Mouse (Mus musculus): ENCODE measurements around the gene Hyal2. TPM values are rescaled to one million over a fixed set of nuclear protein-coding genes. Genes with fewer than 3 reads are reported as not detected.
"Not testable (repeated sequence)": the region's sequence is repeated elsewhere in the genome, so short reads cannot be mapped to it uniquely, and the experiment has no call there.

The Hyal2 gene
- total RNA-seq, 2 experiments from 2014 or later, result 39.4 to 47.2 TPM

DNA sequence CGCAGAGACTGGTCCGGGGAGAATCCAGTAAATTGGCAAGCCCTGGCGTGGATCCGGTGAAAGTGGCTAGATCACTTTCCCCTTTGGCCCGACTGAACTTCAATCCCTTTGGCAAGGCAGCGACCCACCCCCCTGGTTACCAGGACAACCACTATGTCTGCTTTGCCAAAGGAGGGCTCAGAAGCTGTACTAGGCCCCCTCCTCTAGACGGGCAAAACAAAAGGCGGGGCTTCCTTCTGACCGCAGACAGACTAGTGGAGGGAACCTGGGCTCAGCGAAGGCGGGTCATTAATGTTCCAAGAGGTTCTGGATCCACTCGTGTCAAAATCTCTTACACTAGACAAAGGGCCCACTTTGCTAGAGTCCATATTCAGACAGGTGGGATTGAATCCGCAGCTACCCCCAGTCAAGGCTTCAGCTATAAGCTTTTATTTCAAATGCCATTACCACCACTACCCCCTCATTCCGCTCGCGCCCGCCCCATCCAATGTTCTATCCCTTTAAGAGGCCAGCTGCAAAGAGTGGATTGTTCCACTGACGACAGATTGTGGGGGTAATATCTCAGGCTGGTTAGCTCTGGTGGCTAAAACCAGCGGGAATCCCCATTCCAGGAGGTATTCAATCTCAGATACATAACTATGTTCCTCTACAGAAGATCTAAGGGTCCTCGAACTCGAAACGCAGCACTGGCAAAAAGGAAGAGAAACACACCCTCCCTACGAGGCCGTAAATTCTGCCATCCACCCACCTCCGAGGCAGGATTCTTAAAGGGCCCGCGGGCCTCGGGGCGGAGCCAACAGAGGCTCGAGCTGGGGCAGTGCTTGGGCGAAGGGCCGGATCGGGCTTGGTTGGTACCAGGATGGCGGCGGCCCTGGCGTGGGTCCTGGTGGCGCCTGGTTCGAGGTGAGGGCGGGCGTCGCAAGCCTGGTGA lies 851 bp downstream of the Hyal2 start:
- peak in 1 of 2 experiments; percentile 75 for DNase-seq (ENCODE audit: low spot score in 2 of 2)

DNA sequence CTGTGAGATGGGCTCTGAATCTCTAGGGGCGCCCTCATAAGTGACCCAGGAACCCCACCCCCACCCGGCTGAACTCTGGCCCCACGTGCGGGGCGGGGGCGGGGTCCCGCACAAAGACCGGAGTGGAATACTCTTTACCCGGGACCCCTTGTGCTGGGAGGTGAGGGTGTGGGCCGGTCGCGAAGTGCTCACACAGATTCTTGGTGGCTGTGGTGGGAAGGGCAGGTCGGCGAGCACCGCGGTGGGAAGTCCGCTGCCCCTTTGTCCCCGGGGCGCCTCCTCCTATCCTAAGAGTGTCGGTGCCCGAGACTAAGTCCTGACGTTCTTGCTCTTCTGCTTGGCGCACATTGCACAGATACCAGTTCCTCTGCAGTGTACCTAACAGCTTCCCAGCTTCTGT lies 1.5 kb downstream of the Hyal2 start:
- DNase-seq (ENCODE audit: low spot score in 2 of 2), result no peak

DNA sequence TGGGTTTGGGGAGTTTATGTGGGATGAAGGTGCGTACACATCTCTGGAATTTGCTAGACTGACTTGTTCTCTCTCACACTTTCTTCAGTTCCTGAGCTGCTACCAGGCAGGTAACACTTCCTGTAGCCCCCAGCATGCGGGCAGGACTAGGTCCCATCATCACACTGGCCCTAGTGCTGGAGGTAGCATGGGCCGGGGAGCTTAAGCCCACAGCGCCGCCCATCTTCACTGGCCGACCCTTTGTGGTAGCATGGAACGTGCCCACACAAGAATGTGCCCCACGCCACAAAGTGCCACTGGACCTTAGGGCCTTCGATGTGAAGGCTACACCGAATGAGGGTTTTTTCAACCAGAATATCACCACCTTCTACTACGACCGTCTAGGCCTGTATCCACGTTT lies 2.3 kb downstream of the Hyal2 start:
- DNase-seq (ENCODE audit: low spot score in 2 of 2), result no peak

DNA sequence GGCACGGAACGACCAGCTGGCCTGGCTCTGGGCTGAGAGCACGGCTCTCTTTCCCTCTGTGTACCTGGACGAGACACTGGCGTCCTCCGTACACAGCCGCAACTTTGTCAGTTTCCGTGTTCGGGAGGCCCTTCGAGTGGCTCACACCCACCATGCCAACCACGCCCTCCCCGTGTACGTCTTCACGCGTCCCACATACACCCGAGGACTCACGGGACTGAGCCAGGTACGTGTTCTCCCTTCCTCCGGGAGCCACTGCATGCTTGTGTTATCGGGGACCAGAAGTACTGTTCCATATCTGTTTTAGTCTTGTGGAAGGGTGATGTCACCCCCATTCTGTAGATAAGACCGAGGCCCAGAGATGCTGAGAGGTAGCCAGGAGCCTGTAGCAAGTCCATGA lies 3.1 kb downstream of the Hyal2 start:
- no peak for DNase-seq (ENCODE audit: low spot score in 2 of 2)

DNA sequence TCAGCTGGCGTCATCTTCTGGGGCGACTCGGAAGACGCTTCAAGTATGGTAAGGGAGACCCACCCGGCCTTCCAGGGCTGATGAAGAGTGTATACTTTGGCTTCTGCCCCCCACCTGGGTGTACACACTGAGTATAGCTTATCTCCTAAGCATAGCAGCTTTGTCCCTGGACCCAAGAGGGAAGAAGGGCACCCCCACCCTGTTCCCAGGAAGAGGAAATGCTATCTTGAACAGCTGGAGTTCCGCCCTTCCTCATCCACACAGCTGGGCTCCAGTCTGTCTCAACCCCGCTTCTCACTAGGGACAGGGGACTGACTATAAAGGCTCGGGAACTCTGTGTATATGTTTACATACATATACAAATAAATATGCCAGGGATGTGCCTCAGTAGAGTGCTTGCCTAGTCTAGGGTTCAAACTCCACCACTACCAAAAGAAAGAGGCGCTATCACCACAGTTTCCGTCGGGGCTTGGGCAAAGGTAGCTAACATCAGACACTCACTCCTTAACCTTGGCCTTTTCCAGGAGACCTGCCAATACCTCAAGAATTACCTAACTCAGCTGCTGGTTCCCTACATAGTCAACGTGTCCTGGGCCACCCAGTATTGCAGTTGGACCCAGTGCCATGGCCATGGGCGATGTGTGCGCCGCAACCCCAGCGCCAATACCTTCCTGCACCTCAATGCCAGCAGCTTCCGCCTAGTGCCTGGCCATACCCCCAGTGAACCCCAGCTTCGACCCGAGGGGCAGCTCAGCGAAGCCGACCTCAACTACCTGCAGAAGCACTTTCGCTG lies 4.0 kb downstream of the Hyal2 start:
- DNase-seq (ENCODE audit: low spot score in 2 of 2), result no peak

DNA sequence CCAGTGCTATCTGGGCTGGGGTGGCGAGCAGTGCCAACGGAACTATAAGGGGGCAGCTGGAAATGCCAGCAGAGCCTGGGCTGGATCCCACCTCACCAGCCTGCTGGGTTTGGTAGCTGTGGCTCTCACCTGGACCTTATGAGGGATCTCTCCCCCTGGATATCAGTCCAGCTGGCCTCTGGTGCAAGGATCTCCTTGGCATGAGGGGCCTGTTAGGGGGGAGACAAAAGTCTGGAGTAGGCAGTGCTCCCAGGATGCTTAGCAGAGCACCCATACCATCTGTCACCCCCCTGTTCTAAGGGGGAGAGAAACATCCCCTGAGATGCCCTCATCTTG lies 4.5 kb downstream of the Hyal2 start:
- no peak for DNase-seq (ENCODE audit: low spot score in 2 of 2)

DNA sequence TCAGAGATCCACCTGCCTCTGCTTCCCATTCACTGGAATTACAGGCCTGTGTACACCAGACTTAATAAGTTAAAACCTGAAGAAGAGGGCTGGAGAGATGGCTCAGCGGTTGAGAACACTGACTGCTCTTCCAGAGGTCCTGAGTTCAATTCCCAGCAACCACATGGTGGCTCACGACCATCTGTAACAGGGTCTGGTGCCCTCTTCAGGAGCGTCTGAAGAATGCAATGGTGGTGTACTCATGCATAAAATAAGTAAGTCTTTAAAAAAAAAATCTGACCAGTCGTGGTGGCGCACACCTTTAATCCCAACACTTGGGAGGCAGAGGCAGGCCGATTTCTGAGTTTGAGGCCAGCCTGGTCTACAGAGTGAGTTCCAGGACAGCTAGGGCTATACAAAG lies 6.0 kb downstream of the Hyal2 start:
- DNase-seq (ENCODE audit: low spot score in 2 of 2), result not testable (repeated sequence)

DNA sequence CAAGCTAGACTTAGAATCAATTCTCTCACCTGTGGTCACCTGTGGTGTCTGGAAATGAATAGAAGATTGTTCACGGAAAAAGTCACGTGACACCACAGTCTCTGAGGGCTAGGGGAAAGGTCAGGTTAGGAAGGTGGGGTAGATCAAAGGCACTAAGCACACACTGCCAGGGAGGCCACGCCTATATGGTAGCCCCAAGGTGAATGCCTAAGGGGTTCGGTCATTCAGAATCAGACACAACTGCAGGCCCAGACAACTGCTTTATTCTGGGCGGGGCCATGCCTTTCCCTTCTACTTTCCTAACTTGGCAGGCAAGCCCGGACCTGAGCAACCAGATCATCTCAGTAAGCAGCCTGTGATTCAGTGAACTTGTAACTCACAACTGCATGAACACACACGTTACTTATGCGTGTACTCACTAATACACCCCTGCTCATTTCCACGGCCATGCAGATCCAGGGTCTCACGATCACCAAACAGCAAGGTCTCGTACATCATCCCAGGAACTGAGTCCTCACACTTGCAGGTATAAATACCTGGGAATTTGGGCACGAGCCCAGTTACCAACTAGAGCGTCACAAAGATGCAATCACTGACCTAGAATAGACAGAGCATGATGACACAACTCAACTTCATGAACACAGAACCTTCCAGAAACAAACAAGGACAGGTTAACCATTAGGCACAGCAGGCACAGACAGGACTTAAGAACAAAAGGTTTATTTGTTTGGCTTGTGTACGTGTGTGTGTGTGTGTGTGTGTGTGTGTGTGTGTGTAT lies 8.0 kb downstream of the Hyal2 start:
- no peak for DNase-seq (ENCODE audit: low spot score in 2 of 2)

DNA sequence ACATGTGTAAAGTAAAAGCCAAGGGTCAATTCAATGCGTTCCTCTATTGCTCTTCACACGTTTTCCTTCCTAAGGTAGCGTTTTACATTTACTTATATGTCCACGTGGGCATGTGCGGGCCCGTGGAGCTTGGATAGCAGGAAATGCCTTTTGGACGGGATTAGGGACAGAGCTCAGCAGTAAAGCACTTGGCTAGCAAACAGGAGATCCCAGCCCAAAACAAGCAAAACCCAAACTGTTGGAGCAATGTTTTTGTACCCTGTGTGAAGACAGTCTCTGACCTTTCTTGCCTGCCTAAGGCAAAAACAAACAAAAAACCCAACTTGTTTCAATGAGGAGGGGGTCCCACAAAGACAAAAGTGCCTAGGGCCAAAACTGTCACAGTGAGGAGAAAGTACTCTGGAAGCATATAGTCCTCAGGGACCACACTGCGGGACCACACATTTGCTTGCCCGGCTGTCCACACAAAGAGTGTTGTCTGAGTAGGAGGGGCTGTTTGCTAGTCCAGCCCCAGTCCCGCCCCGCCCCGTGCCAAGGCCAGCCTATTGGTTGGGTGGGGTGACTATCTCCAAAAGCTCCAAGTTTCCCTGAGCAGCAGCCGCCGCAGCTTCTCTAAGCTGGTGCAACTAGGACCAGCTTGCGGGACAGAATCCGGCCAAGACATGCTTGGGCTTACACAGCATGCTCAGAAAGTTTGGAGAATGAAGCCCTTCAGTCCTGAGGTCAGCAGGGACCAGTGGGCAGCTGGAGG lies 8.8 kb downstream of the Hyal2 start, which contains the start of gene Hyal1:
Gene Hyal1, plus strand, starts transcription at position 571 of the 751 bp plus-strand sequence.
- peak; percentile 46 to 75 for DNase-seq (ENCODE audit: low spot score in 2 of 2)

DNA sequence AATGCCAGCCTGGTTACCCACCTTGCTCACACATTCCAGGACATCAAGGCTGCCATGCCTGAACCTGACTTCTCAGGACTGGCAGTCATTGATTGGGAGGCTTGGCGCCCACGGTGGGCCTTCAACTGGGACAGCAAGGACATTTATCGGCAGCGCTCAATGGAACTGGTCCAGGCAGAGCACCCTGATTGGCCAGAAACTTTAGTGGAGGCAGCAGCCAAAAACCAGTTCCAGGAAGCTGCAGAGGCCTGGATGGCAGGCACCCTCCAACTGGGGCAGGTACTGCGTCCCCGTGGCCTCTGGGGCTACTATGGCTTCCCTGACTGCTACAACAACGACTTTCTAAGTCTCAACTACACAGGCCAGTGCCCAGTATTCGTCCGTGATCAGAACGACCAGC lies 10.1 kb downstream of the Hyal2 start:
- no peak for DNase-seq (ENCODE audit: low spot score in 2 of 2)

DNA sequence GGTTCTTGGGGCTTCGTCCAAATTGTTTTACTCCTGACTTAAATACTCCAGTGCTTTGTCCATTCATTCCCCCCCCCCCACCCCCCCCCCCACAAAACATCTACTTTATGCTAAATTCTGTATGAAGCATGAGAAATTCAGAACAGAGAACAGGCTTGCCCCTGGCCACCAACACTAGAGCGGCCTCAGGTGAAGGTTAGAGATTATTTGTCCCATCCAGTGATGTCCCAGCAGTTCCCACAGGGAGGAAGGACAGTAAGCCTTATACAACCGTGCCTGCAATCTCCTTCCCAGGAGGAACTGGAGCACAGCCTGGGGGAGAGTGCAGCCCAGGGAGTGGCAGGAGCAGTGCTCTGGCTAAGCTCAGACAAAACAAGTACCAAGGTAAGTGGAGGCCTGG lies 10.8 kb downstream of the Hyal2 start, which contains the start of gene Naa80:
Gene Naa80, plus strand, starts transcription at position 301 of the 400 bp plus-strand sequence.
- DNase-seq (ENCODE audit: low spot score in 2 of 2), result no peak

DNA sequence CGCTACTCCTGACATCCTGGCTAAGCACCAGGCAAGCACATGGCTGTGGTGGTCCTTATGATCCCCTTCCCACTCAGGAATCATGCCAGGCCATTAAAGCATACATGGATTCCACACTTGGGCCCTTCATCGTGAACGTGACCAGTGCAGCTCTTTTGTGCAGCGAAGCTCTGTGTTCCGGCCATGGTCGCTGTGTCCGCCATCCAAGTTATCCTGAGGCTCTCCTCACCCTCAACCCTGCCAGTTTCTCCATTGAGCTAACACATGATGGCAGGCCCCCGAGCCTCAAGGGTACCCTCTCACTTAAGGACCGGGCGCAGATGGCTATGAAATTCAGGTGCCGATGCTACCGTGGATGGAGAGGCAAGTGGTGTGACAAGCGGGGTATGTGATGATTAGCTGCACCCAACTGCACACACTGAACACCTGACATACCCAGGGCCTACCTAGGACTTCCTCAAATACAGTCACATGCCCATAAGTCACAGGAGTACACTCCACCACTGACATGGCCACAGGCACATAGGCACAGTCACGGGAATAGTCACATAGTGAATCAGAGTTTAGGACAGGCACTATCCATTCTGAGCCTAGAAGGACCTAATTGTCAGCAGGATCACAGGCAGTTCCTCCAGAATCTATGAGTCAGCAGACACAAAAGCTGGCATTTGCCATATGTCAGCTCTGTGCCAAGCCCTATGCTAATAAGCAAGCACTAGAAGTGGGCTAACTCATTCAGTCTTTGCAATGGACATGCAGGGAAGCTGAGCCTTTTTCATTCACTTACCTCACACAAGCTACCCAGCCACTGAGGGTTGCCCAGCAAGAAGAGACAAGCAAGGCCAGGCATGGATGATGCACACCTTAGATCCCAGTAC lies 11.5 kb downstream of the Hyal2 start:
- DNase-seq (ENCODE audit: low spot score in 2 of 2), result no peak

DNA sequence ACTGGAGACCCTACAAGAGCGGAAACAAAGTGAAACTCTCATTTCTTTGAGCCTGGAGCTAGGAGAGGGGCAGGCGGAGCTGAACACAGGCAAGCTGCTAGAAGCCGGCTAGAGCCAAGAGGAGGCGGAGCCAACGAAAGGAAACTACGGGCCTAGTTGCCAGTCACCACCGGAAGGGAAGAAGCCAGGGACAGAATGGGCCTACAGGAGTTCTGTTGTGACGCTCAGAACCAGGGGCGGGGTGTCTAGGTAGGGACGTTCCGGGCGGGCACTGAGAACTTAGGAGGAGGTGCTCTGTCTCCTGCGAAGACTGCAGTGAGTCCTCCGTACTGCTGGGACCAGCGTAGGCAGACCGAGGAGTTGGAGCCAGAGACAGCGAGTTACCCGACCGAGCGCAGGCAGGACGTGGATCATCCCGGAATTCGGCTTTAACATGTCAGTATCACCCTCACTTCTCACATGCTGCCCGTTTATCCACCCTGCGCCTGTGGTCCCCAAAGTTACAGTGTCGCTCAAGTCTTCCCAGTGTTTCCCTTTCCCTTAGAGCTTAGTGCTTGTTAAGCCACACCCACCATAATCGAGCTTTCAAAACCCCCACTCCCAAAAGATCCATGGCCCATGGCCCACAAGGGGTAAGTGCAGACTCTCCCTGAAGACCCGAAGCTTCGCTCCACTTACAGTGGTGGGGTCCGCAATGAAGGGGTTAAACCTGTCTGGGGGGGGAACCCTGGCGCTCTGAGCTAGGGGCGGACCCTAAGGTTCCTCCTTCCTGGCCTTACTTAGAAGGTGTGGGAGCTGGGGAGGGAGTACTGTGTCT lies 13.0 kb downstream of the Hyal2 start, which contains the start of gene Hyal3:
Gene Hyal3, plus strand, starts transcription at position 318 of the 817 bp plus-strand sequence.
- DNase-seq (ENCODE audit: low spot score in 2 of 2), result peak; percentile 60 to 80

DNA sequence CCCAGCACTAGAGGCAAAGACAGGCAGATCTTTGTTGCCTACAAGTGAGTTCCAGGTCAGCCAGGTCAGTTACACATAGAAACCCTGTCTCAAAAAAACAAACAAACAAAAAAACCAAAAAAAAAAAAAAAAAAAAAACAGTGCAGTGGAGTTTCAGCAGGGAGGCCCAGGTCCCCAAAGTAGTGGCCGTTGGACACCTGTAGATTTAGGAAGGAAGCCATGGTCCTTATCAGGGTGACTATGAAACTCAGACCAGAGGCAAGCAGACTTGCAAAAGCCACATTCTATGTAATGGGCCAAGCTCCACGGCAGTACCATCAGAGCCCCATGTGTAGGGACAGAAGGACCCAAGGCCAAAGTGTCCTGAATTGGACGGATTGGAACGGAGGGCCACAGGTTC lies 13.8 kb downstream of the Hyal2 start:
- DNase-seq (ENCODE audit: low spot score in 2 of 2), result no peak

DNA sequence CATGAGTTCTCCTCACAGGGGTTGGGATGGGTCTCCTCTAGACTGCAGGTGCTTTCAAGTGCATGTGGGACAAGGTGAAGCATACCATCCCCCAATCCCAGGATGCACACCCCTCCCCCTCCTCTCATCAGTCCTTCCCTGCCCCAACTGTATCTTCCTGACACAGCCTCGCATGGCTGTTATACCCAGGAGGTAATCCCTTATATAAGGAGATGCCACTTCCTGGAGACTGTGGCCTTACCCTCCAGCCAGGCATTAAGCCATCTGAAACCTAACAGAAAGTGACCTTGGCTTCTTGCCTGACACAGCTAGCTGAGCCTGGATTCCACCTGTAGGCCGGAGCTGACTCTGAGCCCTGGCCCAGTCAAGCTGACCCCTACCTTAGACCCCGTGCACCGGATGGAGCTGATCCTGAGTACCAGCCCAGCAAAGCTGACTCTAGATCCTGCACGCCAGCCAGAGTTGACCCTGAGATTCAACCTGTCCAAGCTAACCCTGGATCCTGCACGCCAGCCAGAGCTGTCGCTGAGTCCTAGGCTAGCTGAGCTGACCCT lies 14.8 kb downstream of the Hyal2 start:
- no peak for DNase-seq (ENCODE audit: low spot score in 2 of 2)

DNA sequence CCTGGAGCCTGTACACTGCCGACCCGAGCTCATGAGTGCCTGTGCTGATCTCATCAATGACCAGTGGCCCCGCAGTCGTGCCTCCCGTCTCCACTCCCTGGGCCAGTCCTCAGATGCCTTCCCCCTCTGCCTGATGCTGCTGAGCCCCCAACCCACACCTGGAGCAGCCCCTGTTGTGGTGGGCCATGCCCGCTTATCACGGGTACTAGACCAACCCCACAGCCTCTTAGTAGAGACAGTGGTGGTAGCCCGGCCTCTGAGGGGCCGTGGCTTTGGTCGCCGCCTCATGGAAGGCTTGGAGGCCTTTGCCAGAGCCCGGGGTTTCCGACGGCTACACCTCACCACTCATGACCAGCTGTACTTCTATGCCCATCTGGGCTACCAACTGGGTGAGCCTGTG lies 15.4 kb downstream of the Hyal2 start:
- DNase-seq (ENCODE audit: low spot score in 2 of 2), result no peak

DNA sequence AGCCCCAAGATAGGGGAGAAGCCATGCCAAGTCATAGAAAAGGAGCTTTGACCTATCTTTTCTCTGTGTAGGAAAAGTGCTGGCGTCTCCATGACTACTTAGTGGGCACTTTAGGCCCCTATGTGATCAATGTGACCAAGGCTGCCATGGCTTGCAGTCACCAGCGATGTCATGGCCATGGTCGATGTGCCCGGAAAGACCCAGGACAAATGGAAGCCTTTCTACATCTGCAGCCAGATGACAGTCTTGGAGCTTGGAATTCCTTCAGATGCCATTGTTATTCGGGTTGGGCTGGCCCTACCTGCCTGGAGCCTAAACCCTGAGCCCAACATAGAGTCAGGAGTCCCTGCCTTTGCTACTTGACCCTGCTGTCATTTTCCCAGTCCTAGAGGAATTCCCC lies 18.8 kb downstream of the Hyal2 start:
- no peak for DNase-seq (ENCODE audit: low spot score in 2 of 2)
